Mouse (Mus musculus) kidney, adult 18-20 months (tissue): ENCODE measurements around the gene Gm11559.
"Not testable (repeated sequence)": the region's sequence is repeated elsewhere in the genome, so short reads cannot be mapped to it uniquely, and the experiment has no call there.

Experiments used
- DNase-seq: peaks from one replicate; pipeline ENCODE4 v3.0.0; 2021

Gene Gm11559

DNA sequence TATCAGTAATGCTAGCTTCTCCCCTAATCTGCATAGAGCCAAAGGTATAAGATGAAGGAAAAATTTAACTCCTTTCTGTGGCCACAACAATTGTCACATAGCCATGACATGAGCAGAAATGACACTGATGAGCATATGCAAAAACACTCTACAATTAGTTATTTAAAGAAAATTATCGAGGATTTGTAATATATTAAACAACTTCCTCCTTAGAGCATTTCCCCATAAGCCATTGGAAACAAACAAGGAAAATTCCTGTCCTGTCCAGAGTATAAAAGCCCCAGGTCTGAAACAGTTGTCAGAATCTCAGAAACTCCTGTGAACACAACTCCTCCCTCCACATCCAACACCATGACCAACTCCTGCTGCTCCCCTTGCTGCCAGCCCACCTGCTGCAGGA lies at the start of gene Gm11559:
Gene Gm11559 (plus strand): TSS at position 301 of the 400 bp plus-strand sequence.
- not testable (repeated sequence) for DNase-seq

DNA sequence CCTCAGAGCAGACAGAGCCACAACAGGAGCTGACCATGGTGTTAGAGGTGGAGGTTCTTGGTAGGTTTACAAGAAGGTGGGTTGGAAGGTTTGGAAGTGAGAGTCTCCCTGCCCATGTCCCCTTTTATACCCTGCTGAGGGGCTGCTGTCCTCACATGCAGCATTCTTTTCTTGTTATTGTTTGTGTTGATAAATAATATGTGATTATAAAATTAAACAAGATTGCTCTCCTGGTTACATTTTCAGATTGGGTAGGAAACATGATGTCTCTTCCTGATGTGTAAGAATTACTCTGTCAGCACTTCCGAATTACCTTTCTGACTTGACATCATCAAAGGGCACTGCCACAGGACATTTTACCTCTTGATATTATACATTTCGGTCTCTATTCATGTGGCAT lies 48.7 kb upstream of the Gm11559 start, which contains the start of gene Gm11564:
Gene Gm11564 (minus strand): TSS at position 101 of the 400 bp plus-strand sequence.
- DNase-seq: not testable (repeated sequence)

DNA sequence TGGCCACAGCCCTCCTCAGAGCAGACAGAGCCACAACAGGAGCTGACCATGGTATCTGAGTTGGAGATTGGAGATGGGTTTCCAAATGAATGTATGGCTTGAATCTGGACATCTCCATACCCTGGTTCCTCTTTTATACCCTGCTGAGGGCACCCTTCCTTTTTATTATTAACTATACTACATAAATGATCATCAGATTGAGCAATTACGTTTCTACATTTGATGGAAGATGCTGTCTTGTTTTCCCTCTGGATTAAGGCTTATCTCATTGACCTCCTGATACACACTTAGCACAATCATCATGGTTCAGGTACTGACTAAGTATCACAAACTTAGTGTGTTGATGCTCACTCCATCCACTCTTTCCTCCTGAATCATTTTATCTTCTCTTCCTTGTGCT lies 26.3 kb upstream of the Gm11559 start, which contains the start of gene 2300003K06Rik:
Gene 2300003K06Rik (minus strand): TSS at position 101 of the 400 bp plus-strand sequence.
- DNase-seq: no peak

DNA sequence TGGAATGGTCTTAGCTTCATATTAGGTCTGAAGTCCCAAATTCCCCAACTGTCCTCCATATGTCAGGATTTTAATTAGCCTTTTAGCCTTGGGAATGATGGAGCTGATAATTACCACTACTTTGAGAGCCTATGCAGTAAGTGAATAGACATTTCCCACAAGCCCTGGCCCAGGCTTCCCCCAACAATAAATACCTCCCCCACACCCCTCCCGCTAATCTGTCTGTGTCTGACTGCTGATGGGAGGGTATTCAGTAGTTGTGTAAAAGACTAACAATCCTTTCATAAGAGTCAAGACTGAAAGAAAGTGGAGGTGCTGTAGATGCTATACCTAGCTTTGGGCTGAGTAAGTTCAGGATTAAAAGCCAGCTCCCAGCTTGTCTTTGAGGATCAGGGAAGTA lies 22.1 kb upstream of the Gm11559 start:
- DNase-seq: no peak

DNA sequence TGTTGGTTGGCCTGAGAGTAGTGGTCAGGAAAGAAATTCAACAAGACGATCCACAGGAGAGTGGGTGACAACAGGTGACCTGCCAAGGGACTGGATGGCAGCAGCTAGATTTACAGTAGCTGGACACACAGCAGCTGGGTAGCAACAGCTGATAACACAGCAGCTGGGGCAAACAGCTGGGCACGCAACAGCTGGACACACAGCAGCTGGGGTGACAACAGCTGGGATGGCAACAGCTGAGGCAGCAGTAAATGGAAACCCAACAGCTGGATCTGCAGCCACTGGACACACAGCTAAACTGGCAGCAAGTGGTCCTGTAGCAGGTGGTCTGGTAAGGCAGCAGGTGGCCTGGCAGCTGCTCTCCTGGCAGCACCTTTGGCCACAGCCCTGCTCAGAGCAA lies 17.5 kb upstream of the Gm11559 start:
- no peak for DNase-seq

DNA sequence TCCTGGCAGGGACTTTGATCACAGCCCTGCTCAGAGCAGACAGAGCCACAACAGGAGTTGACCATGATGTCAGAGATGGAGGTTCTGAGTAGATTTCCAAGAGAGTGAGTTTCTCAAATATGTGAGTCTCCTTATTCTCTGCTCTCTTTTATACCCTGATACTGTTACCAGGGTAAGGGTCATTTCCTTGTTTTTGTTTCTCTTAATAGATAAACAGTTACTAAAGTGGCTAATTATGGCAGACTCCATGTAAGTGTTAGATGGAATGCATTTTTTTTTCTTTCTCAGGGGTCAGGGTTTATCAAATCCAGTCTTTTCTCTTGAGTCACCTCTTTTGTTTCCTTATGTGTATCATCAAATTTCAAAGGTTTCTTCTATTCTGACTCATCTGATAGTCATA lies 12.8 kb upstream of the Gm11559 start, which contains the start of gene Krtap4-16:
Gene Krtap4-16 (minus strand): TSS at position 101 of the 400 bp plus-strand sequence.
- no peak for DNase-seq

DNA sequence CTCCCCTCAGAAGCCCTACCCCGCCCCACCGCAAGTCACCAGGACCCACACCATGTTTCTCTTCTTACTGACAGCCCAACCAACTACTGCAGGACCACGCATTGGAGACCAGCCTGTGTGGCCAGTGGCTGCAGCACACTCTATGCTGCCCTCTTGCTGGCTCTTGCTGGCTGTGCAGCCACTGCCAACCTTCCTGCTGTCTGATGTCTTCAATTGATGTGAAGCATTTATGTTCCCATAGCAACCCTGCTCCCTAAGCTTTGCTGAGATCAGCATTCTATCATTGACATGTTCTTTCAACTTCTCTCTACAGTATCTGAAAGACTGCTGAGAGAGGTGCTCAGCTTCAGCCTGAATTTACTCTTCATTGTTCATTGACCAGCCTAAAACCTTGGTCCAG lies 10.2 kb upstream of the Gm11559 start:
- no peak for DNase-seq

DNA sequence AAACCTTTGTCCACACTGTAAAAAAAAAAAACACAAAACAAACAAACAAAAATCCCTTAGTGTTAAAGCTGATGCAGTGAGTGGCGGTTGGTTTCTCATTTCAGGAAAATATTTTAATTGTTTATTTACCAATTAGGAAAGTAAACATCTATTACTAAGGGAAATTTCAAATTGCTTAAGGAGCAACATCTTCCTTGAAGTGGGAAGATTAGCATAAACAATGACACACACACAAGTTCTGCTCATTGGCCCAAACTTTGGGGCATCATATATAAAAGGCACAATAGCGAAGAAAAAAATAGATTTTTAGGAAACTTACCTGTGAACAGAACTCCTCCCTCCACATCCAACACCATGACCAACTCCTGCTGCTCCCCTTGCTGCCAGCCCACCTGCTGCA lies 6.7 kb upstream of the Gm11559 start, which contains the start of gene Gm11568:
Gene Gm11568 (plus strand): TSS at position 301 of the 400 bp plus-strand sequence.
- DNase-seq: no peak

DNA sequence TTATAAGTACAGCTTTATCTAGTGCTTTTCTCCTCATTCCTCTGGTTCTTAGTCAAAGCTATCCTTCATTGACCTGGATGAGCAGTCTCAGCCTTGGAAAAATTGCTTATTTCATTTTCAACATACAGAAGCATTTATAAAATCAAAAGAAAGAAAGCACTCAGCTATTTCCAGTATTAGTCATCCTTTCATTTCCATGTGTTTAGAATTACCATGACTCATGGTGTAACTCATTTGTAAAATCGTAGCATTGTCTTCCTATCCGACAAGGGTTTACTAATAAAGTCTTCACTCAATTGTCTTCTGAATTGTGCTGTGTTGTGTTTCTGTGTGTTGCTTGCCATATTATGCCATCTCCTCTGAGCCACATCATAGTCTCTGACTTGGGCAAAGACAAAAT lies 5.5 kb upstream of the Gm11559 start:
- DNase-seq: no peak

DNA sequence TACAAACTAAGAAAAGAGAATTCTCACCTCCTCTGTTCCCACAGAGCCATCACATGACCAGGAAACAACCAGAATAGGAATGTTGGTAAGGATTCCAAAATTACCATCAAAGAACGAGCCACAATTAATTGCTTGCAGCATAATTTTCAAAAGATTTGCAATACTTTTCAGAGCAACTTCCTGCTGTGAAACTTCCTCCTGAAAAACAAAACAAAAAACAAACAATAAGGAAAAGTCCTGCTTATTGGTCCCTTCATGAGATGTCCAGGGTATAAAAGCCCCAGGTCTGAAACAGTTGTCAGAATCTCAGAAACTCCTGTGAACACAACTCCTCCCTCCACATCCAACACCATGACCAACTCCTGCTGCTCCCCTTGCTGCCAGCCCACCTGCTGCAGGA lies 8.8 kb downstream of the Gm11559 start, which contains the start of gene Krtap9-1:
Gene Krtap9-1 (plus strand): TSS at position 301 of the 400 bp plus-strand sequence.
- not testable (repeated sequence) for DNase-seq

DNA sequence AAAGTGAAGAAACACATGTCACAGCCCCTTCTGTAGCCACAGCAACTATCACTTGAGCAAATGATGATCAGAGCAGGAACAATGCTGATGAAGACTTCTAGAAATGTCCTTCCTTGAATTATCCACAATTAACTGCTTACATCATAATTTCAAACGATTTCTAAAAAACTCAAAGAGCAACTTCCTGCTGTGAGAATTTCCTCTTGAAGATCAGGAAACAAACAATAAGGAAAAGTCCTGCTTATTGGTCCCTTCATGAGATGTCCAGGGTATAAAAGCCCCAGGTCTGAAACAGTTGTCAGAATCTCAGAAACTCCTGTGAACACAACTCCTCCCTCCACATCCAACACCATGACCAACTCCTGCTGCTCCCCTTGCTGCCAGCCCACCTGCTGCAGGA lies 14.6 kb downstream of the Gm11559 start, which contains the start of gene Gm11567:
Gene Gm11567 (plus strand): TSS at position 301 of the 400 bp plus-strand sequence.
- not testable (repeated sequence) for DNase-seq

DNA sequence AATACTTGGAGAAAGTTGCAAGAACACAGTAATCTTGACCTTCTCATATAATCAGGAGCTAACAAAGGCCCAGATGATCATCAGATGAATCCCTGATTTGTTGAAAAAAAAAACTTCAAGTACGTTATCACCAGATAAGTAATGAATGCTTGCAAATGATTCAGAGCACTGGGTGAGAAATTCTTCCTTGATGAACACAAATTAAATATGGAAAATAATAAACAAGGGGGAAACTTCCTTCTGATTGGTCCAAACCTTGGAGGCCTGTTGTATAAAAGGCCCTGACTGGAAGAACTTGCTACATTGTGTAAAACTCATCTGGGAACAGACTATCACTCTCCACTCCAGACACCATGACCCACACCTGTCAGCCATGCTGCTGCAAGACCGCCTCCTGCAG lies 43.3 kb downstream of the Gm11559 start, which contains the start of gene Krtap31-1:
Gene Krtap31-1 (plus strand): TSS at position 301 of the 400 bp plus-strand sequence.
- DNase-seq: no peak

DNA sequence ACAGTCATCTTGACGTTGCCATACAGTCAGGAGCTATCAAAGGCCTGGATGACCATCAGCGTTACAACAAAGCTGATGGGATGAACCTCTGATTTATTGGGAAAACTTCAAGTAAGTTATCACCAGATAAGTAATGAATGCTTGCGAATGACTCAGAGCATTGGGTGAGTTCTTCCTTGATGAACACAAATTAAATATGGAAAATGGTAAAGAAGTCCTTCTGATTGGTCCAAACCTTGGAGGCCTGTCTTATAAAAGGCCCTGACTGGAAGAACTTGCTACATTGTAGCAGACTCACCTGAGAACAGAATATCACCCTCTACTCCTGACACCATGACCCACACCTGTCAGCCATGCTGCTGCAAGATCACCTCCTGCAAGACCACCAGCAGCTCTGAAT lies 50.2 kb downstream of the Gm11559 start, which contains the start of gene Gm11565:
Gene Gm11565 (plus strand): TSS at position 301 of the 400 bp plus-strand sequence.
- no peak for DNase-seq
